Mouse (Mus musculus) megakaryocyte, embryonic 14.5 days (primary cell): ENCODE results near the gene Ttc34.

Source experiments
- FLI1 ChIP-seq: IDR thresholded peaks from 2 replicates; pipeline ENCODE4 v1.6.1; 2012; ENCODE audit warnings: low read length, inconsistent platforms, mixed read lengths
- GATA1 ChIP-seq: IDR thresholded peaks from 3 replicates; pipeline ENCODE4 v1.6.1; 2012; ENCODE audit warnings: mixed read lengths, low read length, inconsistent platforms, borderline replicate concordance

DNA sequence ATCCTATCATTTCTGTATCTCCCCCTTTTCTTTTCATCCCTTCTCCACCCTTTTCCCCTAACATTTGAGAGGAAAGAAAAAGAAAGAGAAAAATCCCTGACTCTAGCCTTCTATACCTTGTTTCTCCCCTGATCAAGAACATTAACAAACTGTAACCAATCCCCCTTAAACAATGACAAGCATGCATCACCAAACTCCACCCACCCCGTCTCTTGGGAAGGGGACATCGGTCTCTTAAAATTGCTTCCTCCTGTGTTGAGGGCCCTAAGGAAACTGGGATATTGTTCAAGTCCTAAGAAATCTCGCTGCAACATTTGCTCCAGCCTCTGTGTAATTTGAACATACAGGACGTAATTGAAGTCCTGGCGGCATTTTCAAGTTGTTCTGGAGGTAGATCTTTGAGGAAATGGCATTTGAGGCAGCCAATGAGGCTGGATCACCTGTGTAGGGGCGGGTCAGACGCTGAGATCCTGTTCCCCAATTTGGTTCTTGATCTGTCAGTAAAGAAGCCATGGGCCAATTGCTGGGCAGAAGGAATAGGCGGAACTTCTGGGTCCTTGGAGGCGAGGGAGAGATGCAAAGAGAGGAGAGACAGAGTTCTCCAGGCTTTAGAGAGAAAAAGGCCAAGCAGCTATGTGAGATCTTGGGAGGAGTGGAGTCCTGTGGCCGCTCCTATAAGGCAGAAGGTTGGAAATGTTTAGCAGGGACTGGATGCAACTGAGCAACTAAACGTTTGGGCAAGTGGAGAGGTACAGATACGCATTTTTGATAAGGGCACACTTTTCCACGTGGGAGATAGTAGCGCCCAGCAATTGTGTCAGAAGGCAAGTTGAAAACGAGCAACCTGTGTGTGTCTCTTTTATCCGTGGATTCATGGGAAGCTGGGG lies 67.2 kb downstream of the Ttc34 start:
- TF ChIP-seq GATA1 (no peak), FLI1 (no peak)
